Mouse (Mus musculus): ENCODE results near the gene Amacr. TPM values are rescaled to one million over a fixed set of nuclear protein-coding genes. Genes with fewer than 3 reads are reported as not detected.

The Amacr gene
- polyA plus RNA-seq, 1 experiment from 2014 or later: 10.1 TPM

GRCm38 (mm10) chr15:11004646-11005045, 23.1 kb downstream of the Amacr start:
- Histone ChIP-seq H3K27me3 (ENCODE audit: control insufficient read depth, insufficient read depth, low read length) (no peaks in the 10 kb centered on the region), H3K9me3 (ENCODE audit: control insufficient read depth, low read length) (no peaks in the 10 kb centered on the region), H3K27ac (ENCODE audit: low read depth, low read length) (no peak overlapping the region), H3K4me2 (replicated peaks; ENCODE audit: low read depth, low read length) (no peak overlapping the region), H3K9ac (ENCODE audit: low read depth, low read length) (no peak overlapping the region), H3K4me1 (replicated peaks; ENCODE audit: control insufficient read depth, insufficient read depth, low read length) (no peaks in the 10 kb centered on the region), H3K4me3 (ENCODE audit: low read depth, low read length) (no peak overlapping the region), H3K36me3 (ENCODE audit: control insufficient read depth, insufficient read depth, low read length) (no peaks in the 10 kb centered on the region)
- ATAC-seq (ENCODE audit: low FRiP score) (no peak), DNase-seq (ENCODE audit: low spot score) (no peak)
- 84% methylated on average over 6 of the region's 6 CpGs for WGBS

GRCm38 (mm10) chr15:11008756-11009155, 27.2 kb downstream of the Amacr start:
- no peaks in the 10 kb centered on the region for H3K27me3 ChIP-seq (ENCODE audit: control insufficient read depth, insufficient read depth, low read length)
- ATAC-seq (ENCODE audit: low FRiP score) (no peak), DNase-seq (ENCODE audit: low spot score) (peak; percentile 9)
- no peak overlapping the region for H3K9ac ChIP-seq (ENCODE audit: low read depth, low read length)
- no peak overlapping the region for H3K4me2 ChIP-seq (replicated peaks; ENCODE audit: low read depth, low read length)
- no peaks in the 10 kb centered on the region for H3K4me1 ChIP-seq (replicated peaks; ENCODE audit: control insufficient read depth, insufficient read depth, low read length)
- no peaks in the 10 kb centered on the region for H3K36me3 ChIP-seq (ENCODE audit: control insufficient read depth, insufficient read depth, low read length)
- WGBS: 27% methylated on average over 5 of the region's 5 CpGs
- no peaks in the 10 kb centered on the region for H3K9me3 ChIP-seq (ENCODE audit: control insufficient read depth, low read length)
- H3K27ac ChIP-seq (ENCODE audit: low read depth, low read length): no peak overlapping the region
- H3K4me3 ChIP-seq (ENCODE audit: low read depth, low read length): no peak overlapping the region

- Histone ChIP-seq H3K36me3 (ENCODE audit: control insufficient read depth, insufficient read depth, low read length) (no peaks in the 10 kb centered on the region), H3K9ac (ENCODE audit: low read depth, low read length) (no peak overlapping the region), H3K9me3 (ENCODE audit: control insufficient read depth, low read length) (no peaks in the 10 kb centered on the region), H3K4me1 (replicated peaks; ENCODE audit: control insufficient read depth, insufficient read depth, low read length) (no peaks in the 10 kb centered on the region), H3K4me3 (ENCODE audit: low read depth, low read length) (no peak overlapping the region), H3K27ac (ENCODE audit: low read depth, low read length) (no peak overlapping the region), H3K4me2 (replicated peaks; ENCODE audit: low read depth, low read length) (no peak overlapping the region), H3K27me3 (ENCODE audit: control insufficient read depth, insufficient read depth, low read length) (no peaks in the 10 kb centered on the region)
- 93% methylated on average over 11 of the region's 11 CpGs for WGBS
- DNase-seq (ENCODE audit: low spot score): no peak
- no peak for ATAC-seq (ENCODE audit: low FRiP score)
Measured at GRCm38 (mm10) chr15:11010976-11011548, 29.5 kb downstream of the Amacr start.

GRCm38 (mm10) chr15:11014931-11015330, 33.4 kb downstream of the Amacr start:
- no peak for ATAC-seq (ENCODE audit: low FRiP score)
- no peaks in the 10 kb centered on the region for H3K9me3 ChIP-seq (ENCODE audit: control insufficient read depth, low read length)
- no peak overlapping the region for H3K27ac ChIP-seq (ENCODE audit: low read depth, low read length)
- H3K4me3 ChIP-seq (ENCODE audit: low read depth, low read length): no peak overlapping the region
- no peak overlapping the region for H3K4me2 ChIP-seq (replicated peaks; ENCODE audit: low read depth, low read length)
- WGBS: 58% methylated on average over 2 of the region's 2 CpGs
- H3K4me1 ChIP-seq (replicated peaks; ENCODE audit: control insufficient read depth, insufficient read depth, low read length): no peaks in the 10 kb centered on the region
- H3K9ac ChIP-seq (ENCODE audit: low read depth, low read length): no peak overlapping the region
- no peaks in the 10 kb centered on the region for H3K36me3 ChIP-seq (ENCODE audit: control insufficient read depth, insufficient read depth, low read length)
- DNase-seq (ENCODE audit: low spot score): no peak
- H3K27me3 ChIP-seq (ENCODE audit: control insufficient read depth, insufficient read depth, low read length): no peaks in the 10 kb centered on the region

GRCm38 (mm10) chr15:11026801-11027561, 45.4 kb downstream of the Amacr start:
- WGBS: 60% methylated on average over 4 of the region's 4 CpGs
- no peaks in the 10 kb centered on the region for H3K4me1 ChIP-seq (replicated peaks; ENCODE audit: control insufficient read depth, insufficient read depth, low read length)

GRCm38 (mm10) chr15:11030188-11030587, 48.6 kb downstream of the Amacr start:
- H3K4me2 ChIP-seq (replicated peaks; ENCODE audit: low read depth, low read length): no peak overlapping the region
- H3K4me1 ChIP-seq (replicated peaks; ENCODE audit: control insufficient read depth, insufficient read depth, low read length): no peaks in the 10 kb centered on the region
- H3K9ac ChIP-seq (ENCODE audit: low read depth, low read length): no peak overlapping the region
- H3K27ac ChIP-seq (ENCODE audit: low read depth, low read length): no peak overlapping the region
- WGBS: 72% methylated on average over 3 of the region's 3 CpGs
- DNase-seq (ENCODE audit: low spot score): no peak
- no peak overlapping the region for H3K4me3 ChIP-seq (ENCODE audit: low read depth, low read length)
- ATAC-seq (ENCODE audit: low FRiP score): no peak
- H3K36me3 ChIP-seq (ENCODE audit: control insufficient read depth, insufficient read depth, low read length): no peaks in the 10 kb centered on the region
- H3K27me3 ChIP-seq (ENCODE audit: control insufficient read depth, insufficient read depth, low read length): peaks cover 7% of the 10 kb centered on the region
- no peaks in the 10 kb centered on the region for H3K9me3 ChIP-seq (ENCODE audit: control insufficient read depth, low read length)

More at GRCm38 (mm10) chr15:11026801-11027561, 45.4 kb downstream of the Amacr start:
- H3K27me3 ChIP-seq (ENCODE audit: control insufficient read depth, insufficient read depth, low read length): no peaks in the 10 kb centered on the region
- H3K9ac ChIP-seq (ENCODE audit: low read depth, low read length): no peak overlapping the region
- H3K9me3 ChIP-seq (ENCODE audit: control insufficient read depth, low read length): no peaks in the 10 kb centered on the region
- ATAC-seq (ENCODE audit: low FRiP score) (no peak), DNase-seq (ENCODE audit: low spot score) (no peak)
- no peak overlapping the region for H3K4me3 ChIP-seq (ENCODE audit: low read depth, low read length)
- no peak overlapping the region for H3K27ac ChIP-seq (ENCODE audit: low read depth, low read length)
- no peak overlapping the region for H3K4me2 ChIP-seq (replicated peaks; ENCODE audit: low read depth, low read length)
- H3K36me3 ChIP-seq (ENCODE audit: control insufficient read depth, insufficient read depth, low read length): no peaks in the 10 kb centered on the region

GRCm38 (mm10) chr15:11035947-11036474, 54.5 kb downstream of the Amacr start:
- Histone ChIP-seq H3K9ac (ENCODE audit: low read depth, low read length) (no peak overlapping the region), H3K9me3 (ENCODE audit: control insufficient read depth, low read length) (no peaks in the 10 kb centered on the region), H3K4me1 (replicated peaks; ENCODE audit: control insufficient read depth, insufficient read depth, low read length) (peaks cover 7% of the 10 kb centered on the region), H3K36me3 (ENCODE audit: control insufficient read depth, insufficient read depth, low read length) (no peaks in the 10 kb centered on the region), H3K27ac (ENCODE audit: low read depth, low read length) (no peak overlapping the region), H3K4me2 (replicated peaks; ENCODE audit: low read depth, low read length) (peak overlapping the region; percentile 52), H3K27me3 (ENCODE audit: control insufficient read depth, insufficient read depth, low read length) (peaks cover 39% of the 10 kb centered on the region), H3K4me3 (ENCODE audit: low read depth, low read length) (peak overlapping the region; percentile 33)
- ATAC-seq (ENCODE audit: low FRiP score): 0 out of 2 replicates have a peak, but pooled peaks have one; percentile 8
- WGBS: 6% methylated on average over 34 of the region's 34 CpGs
- DNase-seq (ENCODE audit: low spot score): peak; percentile 43

GRCm38 (mm10) chr15:11036535-11037375, 55.2 kb downstream of the Amacr start:
- Histone ChIP-seq H3K4me3 (ENCODE audit: low read depth, low read length) (peak overlapping the region; percentile 33), H3K4me1 (replicated peaks; ENCODE audit: control insufficient read depth, insufficient read depth, low read length) (peaks cover 7% of the 10 kb centered on the region), H3K9me3 (ENCODE audit: control insufficient read depth, low read length) (no peaks in the 10 kb centered on the region), H3K27me3 (ENCODE audit: control insufficient read depth, insufficient read depth, low read length) (peaks cover 39% of the 10 kb centered on the region), H3K36me3 (ENCODE audit: control insufficient read depth, insufficient read depth, low read length) (no peaks in the 10 kb centered on the region), H3K9ac (ENCODE audit: low read depth, low read length) (0 out of 2 replicates have a peak overlapping the region, but pooled peaks have one; percentile 8), H3K27ac (ENCODE audit: low read depth, low read length) (no peak overlapping the region), H3K4me2 (replicated peaks; ENCODE audit: low read depth, low read length) (peak overlapping the region; percentile 52)
- ATAC-seq (ENCODE audit: low FRiP score): peak; percentile 52
- WGBS: 4% methylated on average over 49 of the region's 49 CpGs
- DNase-seq (ENCODE audit: low spot score): peak; percentile 54

Data from hindbrain, embryonic 11.5 days (tissue).